Mouse (Mus musculus): ENCODE data around the gene Ccdc57.

GRCm38 (mm10) chr11:120900276-120901244 lies 32.1 kb downstream of the Ccdc57 start:
- TF ChIP-seq CTCF (IDR thresholded peaks at IDR 0.05; ENCODE audit: low read depth, low read length): no peak
- no peak for TF ChIP-seq GATA1 (IDR thresholded peaks at IDR 0.05; ENCODE audit: borderline replicate concordance, low read length)
- TF ChIP-seq TAL1 (conservative IDR thresholded peaks at IDR 0.05; ENCODE audit: low read depth, low read length): no peak
